Mouse (Mus musculus) lung, adult 2 months (tissue): Measurements from ENCODE around the gene Ankrd13c.

Experiments used
- CTCF ChIP-seq: fragments of 200-500 bp; IDR thresholded peaks from 2 replicates; pipeline ENCODE4 v1.5.1; 2011; ENCODE audit warnings: mild to moderate bottlenecking, low read length, control low read depth; ENCODE audit not compliant: insufficient read depth
- POLR2A ChIP-seq: fragments of 200-500 bp; IDR thresholded peaks from 2 replicates; pipeline ENCODE4 v1.6.1; 2011; ENCODE audit warnings: low read depth, mild to moderate bottlenecking, control low read depth, low read length, borderline replicate concordance; ENCODE audit errors: extremely low read depth

- TF ChIP-seq CTCF = no peak
- no peak for TF ChIP-seq POLR2A
These were observed 45.3 kb upstream of the Ankrd13c start for GRCm38 (mm10) chr3:157901721-157902120.
